Mouse (Mus musculus): ENCODE measurements at regions not wholly inside any gene's neighbourhood (a gene's known extent, or its start where the extent isn't known, plus 50 kb on each side); places are given as distances from the start of the nearest gene placed in this dataset.

DNA sequence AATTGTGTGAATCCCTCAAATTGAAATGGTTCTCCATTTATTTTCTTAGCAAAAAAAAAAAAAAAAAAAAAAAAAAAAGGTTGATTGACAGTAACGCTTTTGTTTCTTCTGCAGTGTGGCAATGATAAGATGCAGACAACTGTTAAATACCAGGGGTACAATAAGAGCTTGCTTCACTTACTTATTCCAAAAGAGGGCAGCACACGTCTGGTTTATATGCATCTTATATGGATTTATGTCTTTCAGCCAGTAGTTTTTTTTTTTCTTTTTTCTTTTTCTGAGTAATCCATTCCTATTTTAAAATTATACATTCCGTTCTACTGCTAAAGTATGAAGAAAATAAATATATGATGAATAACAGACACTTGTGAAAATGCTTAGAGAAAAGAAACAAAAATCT, 185.6 kb upstream of the Itga1 start:
- no peak for TF ChIP-seq CTCF (IDR thresholded peaks at IDR 0.05; ENCODE audit: borderline replicate concordance, insufficient read depth, low read length)
- no peak for TF ChIP-seq POLR2A (IDR thresholded peaks at IDR 0.05; ENCODE audit: low read depth, low read length)
